Mouse (Mus musculus) B cell, adult 67 days (primary cell): ENCODE data around the gene Adgrg7. TPM values are rescaled to one million over a fixed set of nuclear protein-coding genes. Genes with fewer than 3 reads are reported as not detected.

Experiments
- total RNA-seq, 2 experiments: library from RNA; stranded (reverse); gene quantifications; 4 replicates each; pipeline ENCODE4 v1.2.4; 2023

Gene Adgrg7
- total RNA-seq = not detected

GRCm38 (mm10) chr16:56795481-56796139 lies at the start of gene Adgrg7:
Gene Adgrg7 (minus strand): TSS chr16:56795855.

DNA sequence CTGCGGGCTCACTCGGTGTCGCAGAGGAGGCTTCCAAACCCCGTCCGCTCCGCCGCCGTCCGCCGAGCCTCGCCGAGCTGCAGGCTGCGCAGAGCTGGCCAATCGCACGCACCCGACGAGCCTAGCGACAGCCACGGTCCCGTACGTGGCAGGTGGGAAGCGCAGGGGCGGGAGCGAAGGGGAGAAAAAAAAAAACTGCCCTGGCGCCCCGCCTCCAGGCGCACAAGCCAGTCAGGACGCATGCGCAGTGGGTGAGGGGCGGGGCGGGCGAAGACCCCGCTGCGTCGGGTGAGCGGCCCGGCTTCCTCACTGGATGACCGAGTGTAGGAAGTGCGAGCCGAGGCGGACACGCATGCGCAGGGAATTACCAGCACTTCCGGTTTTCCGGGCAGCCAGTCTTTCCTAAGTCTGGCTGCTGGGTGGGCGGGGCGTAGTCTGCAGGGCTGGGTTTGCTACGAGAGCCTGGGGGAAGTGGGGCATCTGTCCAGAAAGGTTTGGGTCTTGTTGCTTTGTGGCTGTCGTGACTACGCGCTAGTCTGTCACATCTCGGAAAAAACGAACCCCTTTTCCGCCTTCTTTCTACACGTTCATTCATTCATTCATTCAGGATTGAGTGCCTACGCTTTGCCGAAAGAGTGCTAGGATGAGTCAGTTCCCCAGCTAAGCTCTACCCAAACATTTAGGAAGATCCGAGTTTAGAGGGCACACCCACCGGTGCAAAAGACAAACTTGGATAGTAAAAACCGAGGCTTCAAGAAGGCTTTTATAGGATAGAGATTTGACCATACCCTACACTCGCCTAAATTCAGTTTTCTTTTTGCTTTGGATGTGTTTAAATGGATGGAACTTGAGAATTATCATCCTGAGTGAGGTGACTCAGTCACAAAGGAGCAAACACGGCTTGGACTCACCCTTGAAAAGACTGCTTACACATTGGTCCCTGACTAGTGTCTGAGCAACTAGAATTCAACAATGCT lies 78.1 kb downstream of the Adgrg7 start, which contains the start of gene Tfg:
TSS of gene Tfg (minus strand) at position 227 of the 977 bp plus-strand sequence.

Other genes with a start within 250 kb of the Adgrg7 start
- 10 to 100 TPM; 33.0 to 38.5 TPM for gene Tfg, start 78.4 kb downstream of the Adgrg7 start, total RNA-seq
- not detected for gene Tmem45a, start 90.3 kb upstream of the Adgrg7 start, total RNA-seq
- gene Lnp1, start 132.2 kb upstream of the Adgrg7 start, total RNA-seq = not detected